Mouse (Mus musculus): Measurements from ENCODE around the gene Btbd11.

Btbd11 gene

DNA sequence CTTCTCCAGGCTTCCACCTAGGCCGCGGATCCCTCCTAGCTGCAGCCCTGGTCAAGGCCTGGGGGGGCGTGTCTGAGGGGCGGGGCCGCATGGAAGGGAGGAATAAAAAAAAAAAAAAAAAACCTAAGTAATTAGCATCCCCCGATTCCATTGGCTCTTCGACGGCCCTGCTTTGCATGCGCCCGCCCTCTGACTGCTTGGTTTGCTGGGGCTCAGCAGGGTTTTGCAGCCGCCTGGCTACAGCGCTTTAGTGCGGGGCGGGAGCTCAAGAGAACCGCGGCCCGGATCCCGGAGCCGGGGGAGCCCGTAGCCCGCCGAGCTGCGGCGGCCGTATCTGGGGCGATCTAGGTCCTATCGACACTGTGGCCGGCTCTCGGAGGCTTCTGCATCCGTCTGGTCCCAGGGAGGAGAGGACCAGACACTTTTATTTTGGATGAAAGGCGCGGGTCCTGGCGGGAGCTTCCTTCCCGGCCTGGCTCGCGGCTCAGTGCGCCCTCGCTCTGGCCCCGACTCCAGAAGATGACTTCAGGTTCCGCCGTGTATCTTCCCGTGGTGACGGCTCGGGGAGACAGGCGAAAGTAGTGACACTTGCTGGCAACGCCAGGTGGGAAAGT is at the start of gene Btbd11:
TSS of gene Btbd11 (plus strand) at position 210 of the 614 bp plus-strand sequence.
- peak; percentile 80 for DNase-seq

DNA sequence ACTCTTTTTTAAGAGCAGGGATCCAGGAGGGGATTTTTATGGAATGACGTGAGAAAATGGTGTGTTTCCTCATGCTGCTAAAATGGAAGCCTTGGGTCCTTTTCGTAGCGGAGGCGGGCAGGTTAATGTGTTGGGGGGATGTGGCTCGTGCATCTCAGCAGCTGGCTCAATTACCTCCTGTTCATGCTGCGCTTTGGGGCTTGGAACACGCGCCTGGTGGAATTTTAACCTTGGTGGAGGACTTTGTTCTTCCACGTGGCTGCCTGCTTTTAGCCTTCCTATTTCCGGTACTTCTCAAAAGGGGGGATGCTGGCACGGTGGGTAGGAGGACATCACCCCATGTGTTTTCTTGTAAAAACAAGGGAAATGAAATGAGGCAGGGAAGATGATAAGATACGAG is 47.9 kb upstream of the Btbd11 start:
- no peak for DNase-seq

DNA sequence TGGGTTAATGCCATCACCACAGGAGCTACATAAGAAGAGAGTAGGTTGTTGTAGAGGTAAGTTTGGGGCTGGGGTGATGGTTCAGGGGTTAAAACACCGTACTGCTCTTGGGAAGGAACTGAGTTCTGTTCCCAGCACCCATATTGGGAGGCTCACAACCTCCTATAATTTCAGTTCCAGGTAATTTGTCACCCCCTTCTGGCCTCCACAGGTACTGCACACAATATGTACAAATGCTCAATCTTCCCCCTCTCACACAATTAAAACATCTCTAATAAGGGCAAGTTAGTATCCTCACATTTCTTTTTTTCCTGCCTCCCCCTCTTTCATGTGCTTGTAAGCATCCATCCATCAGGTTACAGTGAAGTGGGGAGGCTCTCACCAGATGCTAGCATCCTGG is 44.7 kb upstream of the Btbd11 start:
- no peak for DNase-seq

DNA sequence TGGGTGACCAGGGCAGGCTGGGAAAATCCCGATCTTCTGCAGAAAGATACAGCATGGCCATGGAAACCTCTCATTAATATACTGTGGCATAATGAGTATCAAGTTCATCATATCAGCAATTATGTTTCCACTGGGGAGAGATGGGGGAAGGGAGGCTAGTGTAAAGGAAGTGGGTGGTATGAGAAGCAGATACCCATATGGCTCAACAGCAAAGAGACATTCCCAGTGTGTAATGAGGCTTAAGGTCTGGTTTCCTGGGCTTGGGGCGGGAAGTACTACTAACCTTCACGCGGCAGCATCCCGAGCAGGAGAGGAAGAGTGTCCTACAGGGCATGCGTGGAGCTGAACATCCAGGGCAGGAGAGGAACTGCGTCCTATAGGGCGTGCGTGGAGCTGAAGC is 39.4 kb upstream of the Btbd11 start:
- DNase-seq, result no peak

DNA sequence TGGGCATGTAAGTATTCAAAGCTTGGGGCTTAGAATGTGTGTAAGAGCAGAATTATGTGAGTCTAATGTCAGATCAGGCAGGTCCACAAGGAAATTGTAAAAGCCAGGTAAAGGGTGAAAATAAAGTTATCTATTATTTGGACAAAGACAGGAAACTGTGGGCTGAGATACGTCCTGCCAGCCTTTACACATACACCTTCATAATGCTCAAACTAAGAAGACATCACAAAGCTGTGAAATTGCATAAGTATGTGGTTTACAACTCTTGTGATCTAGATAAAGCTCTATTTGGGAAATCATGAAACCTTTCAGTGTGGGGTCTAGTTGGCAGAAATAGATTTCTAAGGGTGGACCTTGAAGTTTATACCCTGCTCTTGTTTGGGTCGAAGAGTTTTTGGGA is 34.1 kb upstream of the Btbd11 start:
- no peak for DNase-seq

DNA sequence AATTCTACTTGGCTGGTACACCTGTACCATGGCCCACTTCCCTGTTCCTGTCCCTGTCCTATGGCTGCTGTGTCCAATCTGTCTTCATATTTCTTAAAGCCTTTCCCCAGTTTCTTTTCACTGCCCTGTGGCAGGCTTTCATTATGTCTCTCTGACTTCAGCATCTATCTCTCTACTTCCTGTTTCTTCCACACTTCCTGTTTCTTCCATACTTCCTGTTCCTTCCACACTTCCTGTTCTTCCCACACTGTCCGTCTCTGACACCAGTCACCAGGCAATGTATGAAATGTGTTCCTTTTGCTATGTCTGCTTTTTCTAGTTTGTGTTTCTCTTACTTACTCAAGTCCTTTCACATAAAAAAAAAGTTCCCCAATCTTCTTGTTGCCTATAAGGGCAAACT is 32.3 kb upstream of the Btbd11 start:
- DNase-seq, result no peak

DNA sequence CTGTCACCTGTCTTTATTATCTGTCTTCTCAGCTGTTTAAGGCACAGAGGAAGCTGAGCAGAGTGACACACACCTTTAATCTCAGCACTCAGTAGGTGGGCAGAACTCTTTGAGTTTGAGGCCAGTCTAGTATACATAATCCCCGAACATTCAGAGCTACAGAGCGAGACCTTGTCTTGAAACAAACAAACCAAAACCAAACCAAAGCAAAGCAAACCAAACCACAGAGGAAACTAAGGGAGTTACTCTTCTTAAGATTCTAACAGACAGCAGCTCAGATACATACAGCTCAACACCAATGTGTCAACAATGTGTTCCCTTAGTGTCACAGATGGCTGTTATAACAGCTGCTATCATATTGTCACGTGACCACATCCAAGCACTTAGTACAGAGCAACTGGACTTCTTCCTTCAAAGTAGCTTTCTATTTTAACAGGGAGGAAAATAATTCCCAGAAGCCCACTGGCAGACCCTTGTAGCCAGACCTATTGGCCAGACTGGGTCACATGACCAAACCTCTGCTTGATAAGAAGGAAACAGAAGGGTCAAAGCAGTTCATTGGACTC is 27.0 kb upstream of the Btbd11 start:
- peak; percentile 24 for DNase-seq

DNA sequence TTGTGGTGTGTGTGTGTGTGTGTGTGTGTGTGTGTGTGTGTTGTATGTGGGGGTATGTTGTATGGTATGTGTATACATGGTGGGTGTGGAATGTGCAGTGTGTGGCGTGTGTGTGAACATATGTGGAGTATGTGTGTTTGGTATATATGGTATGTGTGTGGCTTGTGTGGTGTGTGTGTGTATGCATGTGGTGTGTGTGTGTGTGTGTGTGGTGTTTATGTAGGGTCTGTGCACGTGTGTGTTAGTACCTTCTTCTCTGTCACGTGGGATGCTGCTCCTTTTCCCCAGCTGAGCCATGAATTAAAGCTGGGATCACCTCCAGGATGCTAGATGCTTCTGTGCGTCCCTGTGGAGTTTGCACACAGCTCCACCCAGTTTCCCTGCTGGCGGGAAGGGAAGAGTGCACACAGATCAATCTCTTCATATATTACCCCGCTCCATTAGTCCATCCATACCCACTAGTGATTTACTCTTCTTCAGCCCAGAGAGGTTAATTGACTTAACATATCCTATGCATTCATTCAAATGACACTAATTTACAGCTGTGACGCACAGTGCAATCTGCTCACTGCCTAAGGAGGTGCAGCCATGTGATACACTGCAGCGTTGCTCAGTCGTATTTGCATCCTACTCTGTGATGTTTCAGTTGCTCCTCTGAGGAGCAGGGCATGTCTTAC is 23.7 kb upstream of the Btbd11 start:
- no peak for DNase-seq

DNA sequence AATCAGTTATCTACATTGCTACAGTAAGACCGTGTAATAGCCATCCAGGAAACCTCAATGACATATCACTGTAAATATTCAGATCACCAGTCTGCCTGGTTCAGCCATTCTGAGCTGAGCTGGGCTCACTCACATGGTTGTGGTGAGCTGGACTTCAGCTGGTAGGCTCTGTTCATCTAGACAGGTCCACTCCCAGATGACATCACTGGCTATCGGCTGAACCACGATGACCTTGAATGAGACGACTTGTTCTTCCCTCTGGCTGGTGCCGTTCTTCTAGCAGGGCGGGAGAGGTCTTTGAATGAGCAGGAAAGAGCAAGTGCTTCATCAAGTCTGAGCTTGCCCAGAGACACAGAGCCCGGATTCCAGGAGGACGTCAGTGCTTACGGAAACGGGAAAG is 19.7 kb upstream of the Btbd11 start:
- DNase-seq, result no peak

DNA sequence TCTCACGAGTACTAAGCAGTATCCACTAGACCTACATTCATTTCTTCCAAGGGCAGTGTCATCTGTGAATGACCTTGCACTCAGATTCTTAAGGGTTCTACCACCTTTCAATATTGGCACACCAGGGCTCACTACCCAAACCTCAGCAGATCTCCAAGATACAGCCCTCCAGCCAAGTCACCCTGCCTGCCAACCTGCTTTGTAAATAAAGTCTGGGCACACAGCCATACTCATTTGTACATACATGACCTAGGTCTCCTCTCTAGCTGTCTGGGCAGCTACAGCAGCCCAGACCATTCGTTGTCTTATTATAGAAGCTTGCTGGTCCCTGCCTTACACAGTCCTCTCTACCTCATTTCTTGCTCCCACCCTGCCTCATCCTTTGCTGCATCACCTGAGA is 15.3 kb upstream of the Btbd11 start:
- no peak for DNase-seq

DNA sequence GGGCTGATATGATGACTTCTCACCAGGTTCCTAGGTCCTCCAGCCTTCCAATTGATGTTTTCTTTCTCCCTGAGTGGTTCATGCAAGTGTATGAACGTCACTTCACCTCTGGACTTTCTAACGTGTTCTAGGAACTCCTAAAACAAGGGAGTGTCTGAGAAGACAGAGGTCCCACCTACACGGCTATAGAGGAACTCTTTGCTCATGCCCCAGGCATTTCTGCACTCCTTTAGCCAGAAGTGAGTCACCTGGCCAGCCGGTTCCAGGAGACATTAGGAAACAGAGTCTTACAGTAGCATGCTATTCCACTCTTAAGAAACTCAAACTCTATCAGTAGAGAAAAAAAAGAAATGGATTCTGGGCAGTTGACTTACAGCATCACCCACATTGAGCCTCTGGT is 14.5 kb upstream of the Btbd11 start:
- DNase-seq, result no peak

DNA sequence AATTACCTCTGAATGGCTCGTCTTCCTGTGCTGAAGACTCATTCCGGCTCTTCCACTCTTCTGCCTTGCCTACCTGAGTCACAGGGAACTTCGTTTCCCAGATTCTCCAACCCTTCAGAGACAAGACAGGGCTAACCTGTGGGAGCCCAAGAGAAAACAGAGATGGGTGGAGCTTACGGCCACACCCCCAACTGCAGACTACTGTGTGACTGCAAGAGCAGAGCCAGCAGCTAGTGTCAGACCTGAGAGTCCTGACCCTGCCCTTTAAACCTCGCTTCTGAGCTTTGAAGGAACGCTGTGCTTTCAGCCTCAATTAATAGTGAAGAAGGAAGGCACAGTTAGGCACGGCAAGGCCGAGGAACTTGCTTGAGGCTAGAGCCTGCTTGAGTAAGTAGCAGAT is 7.6 kb upstream of the Btbd11 start:
- DNase-seq, result no peak

DNA sequence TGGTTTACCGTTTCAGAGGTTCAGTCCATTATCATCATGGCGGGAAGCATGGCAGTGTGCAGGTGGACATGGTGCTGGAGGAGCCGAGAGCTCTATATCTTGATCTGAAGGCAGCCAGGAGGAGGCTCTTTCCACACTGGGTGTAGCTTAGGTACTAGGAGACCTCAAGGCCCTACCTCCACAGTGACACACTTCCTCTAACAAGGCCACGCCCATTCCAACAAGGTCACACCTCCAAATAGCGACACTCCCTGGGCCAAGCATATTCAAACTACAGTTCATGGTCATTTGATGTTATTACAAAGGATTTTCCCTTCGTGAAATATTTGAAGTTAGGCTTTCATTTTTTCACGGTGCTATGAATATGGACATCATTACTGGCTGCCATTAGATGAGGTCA is 3.6 kb upstream of the Btbd11 start:
- DNase-seq, result no peak

DNA sequence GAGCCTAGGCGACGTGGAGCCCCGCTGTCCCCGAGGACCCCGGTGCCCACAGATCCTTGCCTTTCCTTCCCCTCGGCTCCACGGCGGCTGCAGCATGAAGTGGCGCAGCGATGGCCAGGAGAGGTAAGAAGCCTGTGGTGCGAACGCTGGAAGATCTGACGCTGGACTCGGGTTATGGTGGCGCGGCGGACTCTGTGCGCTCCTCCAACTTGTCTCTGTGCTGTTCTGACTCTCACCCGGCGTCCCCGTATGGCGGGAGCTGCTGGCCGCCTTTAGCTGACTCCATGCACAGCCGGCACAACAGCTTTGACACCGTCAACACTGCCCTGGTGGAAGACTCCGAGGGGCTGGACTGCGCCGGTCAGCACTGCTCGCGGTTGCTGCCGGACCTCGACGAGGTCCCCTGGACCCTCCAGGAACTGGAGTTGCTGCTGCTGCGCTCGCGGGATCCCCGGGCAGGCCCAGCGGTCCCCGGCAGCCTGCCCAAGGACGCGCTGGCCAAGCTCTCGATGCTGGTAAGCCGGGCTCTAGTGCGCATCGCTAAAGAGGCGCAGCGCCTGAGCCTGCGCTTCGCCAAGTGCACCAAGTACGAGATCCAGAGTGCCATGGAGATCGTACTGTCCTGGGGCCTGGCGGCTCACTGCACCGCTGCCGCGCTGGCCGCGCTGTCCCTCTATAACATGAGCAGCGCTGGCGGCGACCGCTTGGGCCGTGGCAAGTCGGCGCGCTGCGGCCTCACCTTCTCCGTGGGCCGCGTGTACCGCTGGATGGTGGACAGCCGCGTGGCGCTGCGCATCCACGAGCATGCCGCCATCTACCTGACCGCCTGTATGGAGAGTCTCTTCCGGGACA is 831 bp downstream of the Btbd11 start:
- peak; percentile 8 for DNase-seq

DNA sequence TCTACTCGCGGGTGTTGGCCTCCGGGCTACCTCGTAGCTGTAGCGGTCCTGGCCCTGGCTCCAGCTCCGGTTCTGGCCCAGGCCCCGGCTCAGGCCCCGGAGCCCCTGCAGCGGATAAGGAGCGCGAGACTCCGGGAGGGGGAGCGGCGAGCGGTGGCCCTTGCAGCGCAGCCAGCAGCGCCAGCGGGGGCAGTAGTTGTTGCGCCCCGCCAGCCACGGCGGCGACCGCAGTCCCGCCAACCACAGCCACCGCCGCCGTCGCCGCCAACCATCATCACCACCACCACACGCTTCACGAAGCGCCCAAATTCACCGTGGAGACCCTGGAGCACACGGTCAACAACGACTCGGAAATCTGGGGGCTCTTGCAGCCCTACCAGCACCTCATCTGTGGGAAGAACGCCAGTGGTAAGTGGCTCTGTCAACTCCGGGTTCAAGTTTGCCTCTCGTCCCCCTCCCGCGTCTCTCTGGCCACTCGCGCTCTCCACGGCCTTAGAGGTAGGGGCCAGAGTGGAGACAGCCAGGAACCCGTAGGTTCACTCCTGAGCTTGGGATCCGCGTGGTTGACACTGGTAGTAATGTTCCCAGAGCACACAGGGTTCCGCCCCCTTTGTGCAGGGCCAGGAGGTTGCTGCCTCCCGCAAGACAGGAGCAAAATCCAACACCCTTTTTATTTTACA is 1.6 kb downstream of the Btbd11 start:
- DNase-seq, result no peak

DNA sequence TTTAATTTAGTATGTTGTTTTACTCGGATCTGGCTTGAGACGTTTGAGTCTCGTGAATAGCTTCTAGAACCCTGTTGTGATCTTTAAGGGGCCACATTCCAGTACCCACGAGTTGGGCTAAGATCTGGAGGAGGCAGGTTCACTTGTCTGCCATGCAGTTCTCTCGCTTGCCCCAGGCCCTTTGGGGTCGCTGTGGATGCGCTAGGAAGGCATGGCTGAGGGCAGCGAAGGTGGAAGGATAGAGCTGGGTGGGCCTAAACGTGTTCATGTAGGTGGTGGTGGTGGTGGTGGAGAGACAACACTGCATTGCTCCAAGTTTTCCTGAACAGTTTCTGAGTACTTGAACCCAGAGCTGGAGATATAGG is 2.1 kb downstream of the Btbd11 start:
- DNase-seq, result no peak

DNA sequence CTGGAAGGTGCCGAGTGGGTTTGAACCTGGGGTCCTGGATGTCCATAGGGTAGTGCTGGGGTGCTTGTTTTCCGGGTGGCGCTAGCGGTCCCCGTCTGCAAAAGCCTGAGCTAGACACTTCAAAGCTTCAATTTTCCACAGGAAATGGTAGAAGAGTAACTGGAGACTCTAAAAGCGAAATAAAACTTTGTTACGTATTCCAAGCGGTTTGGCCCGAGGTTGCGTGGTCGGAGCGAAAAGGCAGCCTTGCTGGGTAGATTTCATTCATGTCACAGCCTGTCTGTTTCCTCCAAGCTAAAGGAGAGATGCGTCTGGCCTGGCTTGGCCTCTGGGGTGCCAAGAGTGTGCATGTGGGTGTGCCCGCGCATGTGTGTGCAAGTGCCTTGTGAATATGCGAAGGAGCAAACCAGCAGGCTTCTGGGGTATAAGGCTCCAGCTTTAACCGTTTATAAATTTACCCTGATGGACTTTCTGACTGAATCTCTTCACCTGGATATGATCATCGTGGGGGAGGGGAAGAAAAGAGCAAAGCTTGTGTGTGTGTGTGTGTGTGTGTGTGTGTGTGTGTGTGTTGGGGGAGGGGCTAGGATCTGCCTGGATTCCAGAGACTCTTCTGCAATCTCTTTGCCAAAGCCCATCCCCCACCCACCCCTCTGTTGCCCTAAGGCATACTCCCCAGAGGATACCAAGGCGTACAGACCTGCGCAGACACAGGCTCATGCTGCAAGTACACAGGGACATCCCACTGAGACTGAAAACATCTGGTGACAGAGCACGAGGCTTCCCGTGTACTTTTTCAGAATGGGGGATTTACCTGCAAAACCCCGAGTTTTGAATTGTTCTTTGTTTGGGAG is 2.9 kb downstream of the Btbd11 start:
- DNase-seq, result no peak

DNA sequence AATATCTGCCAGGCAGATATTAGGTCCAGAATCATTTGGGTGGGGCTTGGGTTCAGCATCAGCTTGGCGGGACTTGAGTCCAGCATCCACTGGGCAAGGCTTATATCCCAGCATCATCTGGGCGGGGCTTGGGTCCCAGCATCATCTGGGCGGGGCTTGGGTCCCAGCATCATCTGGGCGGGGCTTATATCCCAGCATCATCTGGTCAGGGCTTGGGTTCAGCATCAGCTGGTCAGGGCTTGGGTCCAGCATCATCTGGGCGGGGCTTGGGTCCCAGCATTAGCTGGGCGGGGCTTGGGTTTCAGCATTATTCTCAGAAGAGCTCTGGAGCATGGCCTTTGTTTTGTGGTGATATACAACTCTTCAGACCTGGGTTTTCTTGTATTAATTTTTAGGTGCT is 6.4 kb downstream of the Btbd11 start:
- DNase-seq, result no peak

DNA sequence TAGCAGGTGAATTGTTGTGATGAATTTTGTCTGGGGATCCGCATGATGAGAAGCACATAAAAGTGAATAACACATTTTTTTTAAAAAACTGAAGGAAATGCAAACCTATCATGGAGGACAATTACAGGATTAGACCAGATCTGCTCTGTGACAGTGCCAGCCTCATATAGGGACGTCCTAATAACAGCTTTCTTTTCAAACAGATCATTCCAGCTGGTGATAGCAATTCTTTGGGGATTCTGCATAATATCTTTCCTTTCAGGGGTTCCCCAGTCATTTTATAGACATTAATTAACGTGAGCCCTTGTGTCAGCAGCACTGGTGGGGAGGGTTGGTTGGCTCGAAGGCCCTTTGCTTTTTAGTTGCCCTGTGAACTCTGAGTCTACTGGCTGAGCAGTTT is 7.9 kb downstream of the Btbd11 start:
- no peak for DNase-seq

DNA sequence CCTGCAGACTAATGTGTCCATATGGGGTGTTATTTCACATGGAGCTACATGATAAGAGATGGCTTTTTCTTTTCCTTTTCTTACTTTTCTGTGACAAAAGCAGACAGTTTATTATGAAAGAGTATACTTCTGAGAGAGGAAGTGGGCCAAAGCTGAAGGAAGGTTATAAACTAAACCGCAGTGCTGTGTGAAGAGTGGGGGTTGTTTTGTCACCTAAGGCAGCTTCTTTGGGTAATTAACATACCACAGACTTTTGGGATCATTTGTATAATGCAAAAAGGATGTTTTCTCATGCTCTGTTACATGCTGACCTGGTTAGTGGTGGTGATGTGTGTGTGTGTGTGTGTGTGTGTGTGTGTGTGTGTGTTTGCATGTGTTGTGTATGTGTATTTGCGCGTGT is 24.5 kb downstream of the Btbd11 start:
- DNase-seq, result no peak

DNA sequence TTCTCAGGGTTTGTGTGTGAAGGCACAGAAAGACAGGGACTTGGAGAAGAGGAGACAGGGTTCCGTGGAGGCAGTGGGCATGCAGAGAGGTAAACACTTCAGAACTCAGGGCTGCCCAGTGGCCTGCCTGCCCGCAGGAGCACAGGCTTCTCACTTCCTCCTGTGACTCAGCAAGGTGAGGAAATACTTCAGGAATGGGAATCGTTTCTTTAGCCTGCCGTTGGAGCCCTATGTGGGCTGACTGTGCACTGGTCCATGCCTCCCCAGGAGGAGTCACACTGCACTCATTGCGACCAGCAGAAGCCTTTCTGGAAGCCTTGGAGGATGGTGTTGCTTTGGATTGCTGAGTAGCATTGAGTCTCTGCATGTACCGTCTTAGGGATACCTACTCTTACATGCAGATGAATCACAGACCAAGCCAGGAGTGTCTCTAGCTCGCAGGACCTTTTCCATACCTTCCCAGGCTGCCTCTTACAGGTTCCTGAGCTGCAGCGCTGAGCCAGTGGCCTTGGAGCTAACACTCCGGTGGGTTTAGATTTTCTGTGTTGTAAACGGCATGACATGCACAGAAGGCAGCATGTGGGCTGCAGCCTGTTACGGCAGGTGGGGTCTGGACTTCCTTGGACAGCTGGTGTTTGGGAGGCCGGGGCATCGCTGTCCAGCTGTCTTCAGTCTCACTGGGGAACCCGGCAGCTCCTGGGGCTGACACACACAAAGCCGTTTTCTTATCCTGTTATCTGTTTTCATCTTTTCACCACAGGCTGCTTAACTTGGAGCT is 34.4 kb downstream of the Btbd11 start:
- no peak for DNase-seq

DNA sequence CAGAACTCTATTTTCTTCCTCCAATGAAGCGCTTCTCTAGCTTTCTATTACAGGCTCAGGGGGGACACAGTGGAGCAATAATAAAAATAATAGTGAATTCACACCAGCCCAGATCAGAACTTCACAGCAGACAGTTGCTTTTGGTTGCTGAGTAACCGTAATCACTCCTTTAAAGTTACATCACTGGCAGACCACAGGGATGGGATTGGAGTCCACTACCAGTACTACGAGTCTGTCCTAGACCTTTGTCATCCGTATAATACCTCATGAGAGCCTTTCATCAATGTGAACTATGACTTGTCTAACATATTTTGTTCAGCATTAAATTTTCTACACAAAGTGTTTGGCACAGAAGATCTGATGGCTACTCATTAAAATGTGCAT is 35.0 kb downstream of the Btbd11 start:
- DNase-seq, result no peak

Data from layer of hippocampus, adult 9-11 months (tissue).